Mouse (Mus musculus) thymus, adult 2 months (tissue): Measurements from ENCODE around the gene B3glct.

Source experiments
- CTCF ChIP-seq: fragments of 200-500 bp; IDR thresholded peaks from 2 replicates; pipeline ENCODE4 v1.5.1; 2012; ENCODE audit warnings: mild to moderate bottlenecking, control low read depth, low read length, moderate library complexity, borderline replicate concordance; ENCODE audit not compliant: control insufficient read depth, poor library complexity, insufficient read depth; ENCODE audit errors: extremely low read depth
- POLR2A ChIP-seq: fragments of 200-500 bp; IDR thresholded peaks from 2 replicates; pipeline ENCODE4 v1.6.1; 2012; ENCODE audit warnings: mild to moderate bottlenecking, low read length, control low read depth, moderate library complexity; ENCODE audit not compliant: control insufficient read depth, poor library complexity, insufficient read depth; ENCODE audit errors: extremely low read depth

DNA sequence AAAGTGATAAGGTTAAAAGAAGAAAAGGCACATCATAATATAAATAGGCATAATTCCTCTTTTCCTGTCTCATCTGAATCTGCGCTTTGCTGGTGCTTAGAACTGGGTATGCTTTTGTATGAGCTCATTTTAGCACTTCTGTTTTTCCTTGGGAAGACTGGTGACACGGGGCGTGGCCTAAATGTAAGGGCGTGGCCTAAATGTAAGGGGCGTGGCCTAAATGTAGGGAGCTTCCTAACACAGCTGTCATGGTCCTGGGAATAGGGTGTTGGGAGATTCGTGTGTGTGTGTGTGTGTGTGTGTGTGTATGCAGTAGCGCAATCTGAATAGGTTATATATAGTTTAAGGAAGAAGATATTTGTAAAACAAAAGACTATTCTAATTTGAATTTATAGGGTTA lies 62.1 kb downstream of the B3glct start:
- no peak for TF ChIP-seq CTCF
- TF ChIP-seq POLR2A = no peak
